Mouse (Mus musculus): ENCODE measurements around the gene Fam57b.

Fam57b gene

GRCm38 (mm10) chr7:126823940-126824339 is 26.5 kb downstream of the Fam57b start:
- DNase-seq (ENCODE audit: low read depth, low spot score), result no peak

- no peak for DNase-seq (ENCODE audit: low read depth, low spot score)
Observed at GRCm38 (mm10) chr7:126825403-126825802, 27.9 kb downstream of the Fam57b start.

GRCm38 (mm10) chr7:126825952-126826351 is 28.5 kb downstream of the Fam57b start:
- no peak for DNase-seq (ENCODE audit: low read depth, low spot score)

GRCm38 (mm10) chr7:126831539-126831938 is 34.1 kb downstream of the Fam57b start, which contains the start of gene 4930451I11Rik:
Gene 4930451I11Rik (minus strand): TSS chr7:126831639.
- no peak for DNase-seq (ENCODE audit: low read depth, low spot score)

- DNase-seq (ENCODE audit: low read depth, low spot score), result no peak
Observed at GRCm38 (mm10) chr7:126832036-126832598, 34.6 kb downstream of the Fam57b start.

- DNase-seq (ENCODE audit: low read depth, low spot score), result no peak
Observed at GRCm38 (mm10) chr7:126833294-126833693, 35.8 kb downstream of the Fam57b start.

- DNase-seq (ENCODE audit: low read depth, low spot score), result no peak
Observed at GRCm38 (mm10) chr7:126843276-126843675, 45.8 kb downstream of the Fam57b start.

- no peak for DNase-seq (ENCODE audit: low read depth, low spot score)
Observed at GRCm38 (mm10) chr7:126845516-126845915, 48.0 kb downstream of the Fam57b start.

GRCm38 (mm10) chr7:126847116-126847420 is 49.6 kb downstream of the Fam57b start, which contains the start of gene Doc2a:
Gene Doc2a (plus strand): TSS chr7:126847416.
- no peak for DNase-seq (ENCODE audit: low read depth, low spot score)

- DNase-seq (ENCODE audit: low read depth, low spot score), result no peak
Observed at GRCm38 (mm10) chr7:126847421-126848398, 50.2 kb downstream of the Fam57b start.

- no peak for DNase-seq (ENCODE audit: low read depth, low spot score)
Observed at GRCm38 (mm10) chr7:126848794-126849193, 51.3 kb downstream of the Fam57b start.

- no peak for DNase-seq (ENCODE audit: low read depth, low spot score)
Observed at GRCm38 (mm10) chr7:126850161-126850560, 52.7 kb downstream of the Fam57b start.

- DNase-seq (ENCODE audit: low read depth, low spot score), result no peak
Observed at GRCm38 (mm10) chr7:126851192-126851591, 53.7 kb downstream of the Fam57b start.

GRCm38 (mm10) chr7:126853454-126853853 is 56.0 kb downstream of the Fam57b start:
- no peak for DNase-seq (ENCODE audit: low read depth, low spot score)

- DNase-seq (ENCODE audit: low read depth, low spot score), result no peak
Observed at GRCm38 (mm10) chr7:126855641-126856040, 58.2 kb downstream of the Fam57b start.

- DNase-seq (ENCODE audit: low read depth, low spot score), result no peak
Observed at GRCm38 (mm10) chr7:126856741-126857420, 59.4 kb downstream of the Fam57b start.

GRCm38 (mm10) chr7:126860987-126861386 is 63.5 kb downstream of the Fam57b start:
- no peak for DNase-seq (ENCODE audit: low read depth, low spot score)

GRCm38 (mm10) chr7:126861429-126862130 is 64.1 kb downstream of the Fam57b start, which contains the start of gene Hirip3:
Gene Hirip3 (plus strand): TSS chr7:126861972.
- peak; percentile 91 for DNase-seq (ENCODE audit: low read depth, low spot score)

GRCm38 (mm10) chr7:126862147-126862784 is 64.8 kb downstream of the Fam57b start, which contains the start of gene Ino80e:
Gene Ino80e (minus strand): TSS chr7:126862377.
- DNase-seq (ENCODE audit: low read depth, low spot score), result peak; percentile 90

- no peak for DNase-seq (ENCODE audit: low read depth, low spot score)
Observed at GRCm38 (mm10) chr7:126863791-126864190, 66.3 kb downstream of the Fam57b start.

- no peak for DNase-seq (ENCODE audit: low read depth, low spot score)
Observed at GRCm38 (mm10) chr7:126867534-126867933, 70.1 kb downstream of the Fam57b start.
